Mouse (Mus musculus): ENCODE measurements around the gene Flcn. TPM values are rescaled to one million over a fixed set of nuclear protein-coding genes. Genes with fewer than 3 reads are reported as not detected.

Gene Flcn
- polyA plus RNA-seq, 1 experiment: 74.7 TPM

DNA sequence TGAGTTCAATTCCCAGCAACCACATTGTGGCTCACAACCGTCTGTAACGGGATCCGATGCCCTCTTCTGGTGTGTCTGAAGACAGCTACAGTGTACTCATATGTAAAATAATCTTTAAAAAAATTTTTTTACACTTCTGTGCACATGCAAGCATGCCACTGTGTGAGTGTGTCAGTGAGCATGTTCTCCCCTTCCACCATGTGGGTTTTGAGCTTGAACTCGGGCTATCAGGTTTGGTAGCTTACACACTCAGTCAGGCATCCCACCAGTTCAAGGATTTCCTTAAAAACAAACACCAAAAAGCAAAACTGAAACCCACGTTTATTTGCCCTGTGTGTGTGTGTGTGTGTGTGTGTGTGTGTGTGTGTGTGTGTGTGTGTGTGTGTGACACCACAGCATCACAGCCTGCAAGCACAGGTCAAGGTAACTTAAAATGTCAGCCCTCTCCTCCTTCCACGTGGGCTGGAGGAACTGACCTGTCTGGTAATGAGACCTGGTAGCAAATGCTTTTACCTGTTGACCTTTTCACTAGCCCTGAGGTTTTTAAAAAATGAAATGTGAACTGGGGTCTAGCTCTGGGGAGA is 5.8 kb upstream of the Flcn start:
- Histone ChIP-seq H3K4me3 (ENCODE audit: control insufficient read depth, insufficient read depth, low read length) (no peak overlapping the region), H3K4me1 (replicated peaks; ENCODE audit: control insufficient read depth, insufficient read depth, low read length) (no peaks in the 10 kb centered on the region; the same call in 1 of the 2 replicates), H3K27ac (ENCODE audit: control insufficient read depth, insufficient read depth, low read length) (no peak overlapping the region), H3K27me3 (ENCODE audit: control insufficient read depth, insufficient read depth, low read length) (no peaks in the 10 kb centered on the region), H3K36me3 (ENCODE audit: control insufficient read depth, insufficient read depth, low read length) (peaks cover 39% of the 10 kb centered on the region)
- WGBS: 86% methylated on average over 6 of the region's 6 CpGs
- no peak for DNase-seq
- TF ChIP-seq POLR2A (IDR thresholded peaks at IDR 0.05; ENCODE audit: control insufficient read depth, extremely low read depth, insufficient read depth, low read length, poor library complexity): no peak
- no peak for TF ChIP-seq CTCF (IDR thresholded peaks at IDR 0.05; ENCODE audit: borderline replicate concordance, control insufficient read depth, extremely low read depth, insufficient read depth, low read length, poor library complexity)

DNA sequence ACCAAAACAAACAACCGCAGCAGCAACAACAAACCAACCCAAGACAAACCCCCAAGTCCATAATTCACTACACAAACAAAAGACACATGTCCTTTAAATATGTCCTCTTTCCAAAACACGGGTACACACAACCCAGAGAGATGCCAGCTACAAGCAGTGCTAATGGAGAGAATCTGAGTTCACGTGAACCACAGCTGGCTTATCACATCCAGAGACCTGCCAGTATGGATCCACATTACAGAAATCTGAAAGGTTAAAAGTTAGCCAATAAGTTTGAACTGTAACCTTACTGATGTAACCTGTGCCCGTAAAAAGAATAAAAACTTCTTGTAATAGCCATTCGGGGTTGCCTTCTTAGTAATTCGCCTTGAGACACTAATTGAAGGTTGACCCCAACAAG is 5.1 kb upstream of the Flcn start:
- Histone ChIP-seq H3K27ac (ENCODE audit: control insufficient read depth, insufficient read depth, low read length) (no peak overlapping the region), H3K27me3 (ENCODE audit: control insufficient read depth, insufficient read depth, low read length) (no peaks in the 10 kb centered on the region), H3K4me3 (ENCODE audit: control insufficient read depth, insufficient read depth, low read length) (no peak overlapping the region), H3K4me1 (replicated peaks; ENCODE audit: control insufficient read depth, insufficient read depth, low read length) (no peaks in the 10 kb centered on the region; the same call in 1 of the 2 replicates), H3K36me3 (ENCODE audit: control insufficient read depth, insufficient read depth, low read length) (peaks cover 32% of the 10 kb centered on the region)
- DNase-seq: no peak
- no peak for TF ChIP-seq POLR2A (IDR thresholded peaks at IDR 0.05; ENCODE audit: control insufficient read depth, extremely low read depth, insufficient read depth, low read length, poor library complexity)
- TF ChIP-seq CTCF (IDR thresholded peaks at IDR 0.05; ENCODE audit: borderline replicate concordance, control insufficient read depth, extremely low read depth, insufficient read depth, low read length, poor library complexity): no peak
- 97% methylated on average over 6 of the region's 6 CpGs for WGBS

- 100% methylated on average over 1 of the region's 1 CpGs for WGBS
- Histone ChIP-seq H3K36me3 (ENCODE audit: control insufficient read depth, insufficient read depth, low read length) (peaks cover 26% of the 10 kb centered on the region), H3K4me3 (ENCODE audit: control insufficient read depth, insufficient read depth, low read length) (no peak overlapping the region), H3K27me3 (ENCODE audit: control insufficient read depth, insufficient read depth, low read length) (no peaks in the 10 kb centered on the region), H3K27ac (ENCODE audit: control insufficient read depth, insufficient read depth, low read length) (no peak overlapping the region), H3K4me1 (replicated peaks; ENCODE audit: control insufficient read depth, insufficient read depth, low read length) (no peaks in the 10 kb centered on the region; the same call in 1 of the 2 replicates)
- TF ChIP-seq POLR2A (IDR thresholded peaks at IDR 0.05; ENCODE audit: control insufficient read depth, extremely low read depth, insufficient read depth, low read length, poor library complexity) (no peak), CTCF (IDR thresholded peaks at IDR 0.05; ENCODE audit: borderline replicate concordance, control insufficient read depth, extremely low read depth, insufficient read depth, low read length, poor library complexity) (no peak)
- DNase-seq: no peak
These were observed 4.5 kb upstream of the Flcn start for GRCm38 (mm10) chr11:59814311-59814710.

DNA sequence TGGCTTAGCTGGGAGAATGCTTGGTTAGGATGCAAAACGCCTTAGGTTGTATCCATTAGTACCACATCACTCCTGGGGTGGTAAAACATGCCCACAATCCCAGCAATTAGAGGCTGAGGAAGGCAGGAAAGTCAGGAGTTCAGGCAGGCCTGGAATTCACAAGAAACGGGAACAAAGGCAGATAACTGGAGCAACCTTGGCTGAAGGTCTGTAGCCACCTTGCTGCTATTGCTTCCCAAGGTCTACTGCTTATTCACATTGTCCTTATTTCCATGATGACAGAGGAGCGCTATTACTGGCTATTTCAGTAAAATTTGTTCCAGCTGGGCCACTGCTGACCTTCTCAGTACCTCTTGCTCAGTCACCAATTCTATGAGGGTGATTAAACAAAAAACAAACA is 3.5 kb upstream of the Flcn start:
- H3K27ac ChIP-seq (ENCODE audit: control insufficient read depth, insufficient read depth, low read length): no peak overlapping the region
- H3K4me3 ChIP-seq (ENCODE audit: control insufficient read depth, insufficient read depth, low read length): no peak overlapping the region
- no peaks in the 10 kb centered on the region for H3K27me3 ChIP-seq (ENCODE audit: control insufficient read depth, insufficient read depth, low read length)
- H3K4me1 ChIP-seq (replicated peaks; ENCODE audit: control insufficient read depth, insufficient read depth, low read length): peaks cover 6% of the 10 kb centered on the region
- 93% methylated on average over 3 of the region's 3 CpGs for WGBS
- DNase-seq: no peak
- no peak for TF ChIP-seq CTCF (IDR thresholded peaks at IDR 0.05; ENCODE audit: borderline replicate concordance, control insufficient read depth, extremely low read depth, insufficient read depth, low read length, poor library complexity)
- TF ChIP-seq POLR2A (IDR thresholded peaks at IDR 0.05; ENCODE audit: control insufficient read depth, extremely low read depth, insufficient read depth, low read length, poor library complexity): no peak
- peaks cover 16% of the 10 kb centered on the region for H3K36me3 ChIP-seq (ENCODE audit: control insufficient read depth, insufficient read depth, low read length)

GRCm38 (mm10) chr11:59811211-59811610 is 1.4 kb upstream of the Flcn start:
- Histone ChIP-seq H3K27ac (ENCODE audit: control insufficient read depth, insufficient read depth, low read length) (no peak overlapping the region), H3K36me3 (ENCODE audit: control insufficient read depth, insufficient read depth, low read length) (peaks cover 9% of the 10 kb centered on the region; the same call in 1 of the 2 replicates), H3K4me1 (replicated peaks; ENCODE audit: control insufficient read depth, insufficient read depth, low read length) (peaks cover 6% of the 10 kb centered on the region), H3K4me3 (ENCODE audit: control insufficient read depth, insufficient read depth, low read length) (no peak overlapping the region), H3K27me3 (ENCODE audit: control insufficient read depth, insufficient read depth, low read length) (no peaks in the 10 kb centered on the region)
- WGBS: 88% methylated on average over 4 of the region's 4 CpGs
- no peak for DNase-seq
- TF ChIP-seq CTCF (IDR thresholded peaks at IDR 0.05; ENCODE audit: borderline replicate concordance, control insufficient read depth, extremely low read depth, insufficient read depth, low read length, poor library complexity) (no peak), POLR2A (IDR thresholded peaks at IDR 0.05; ENCODE audit: control insufficient read depth, extremely low read depth, insufficient read depth, low read length, poor library complexity) (no peak)

GRCm38 (mm10) chr11:59810480-59811158 is 803 bp upstream of the Flcn start:
- H3K4me3 ChIP-seq (ENCODE audit: control insufficient read depth, insufficient read depth, low read length): peak overlapping the region; percentile 89
- peaks cover 9% of the 10 kb centered on the region; the same call in 1 of the 2 replicates for H3K36me3 ChIP-seq (ENCODE audit: control insufficient read depth, insufficient read depth, low read length)
- DNase-seq: no peak
- H3K4me1 ChIP-seq (replicated peaks; ENCODE audit: control insufficient read depth, insufficient read depth, low read length): peaks cover 6% of the 10 kb centered on the region
- no peaks in the 10 kb centered on the region for H3K27me3 ChIP-seq (ENCODE audit: control insufficient read depth, insufficient read depth, low read length)
- TF ChIP-seq POLR2A (IDR thresholded peaks at IDR 0.05; ENCODE audit: control insufficient read depth, extremely low read depth, insufficient read depth, low read length, poor library complexity): no peak
- TF ChIP-seq CTCF (IDR thresholded peaks at IDR 0.05; ENCODE audit: borderline replicate concordance, control insufficient read depth, extremely low read depth, insufficient read depth, low read length, poor library complexity): no peak
- WGBS: 63% methylated on average over 14 of the region's 14 CpGs
- peak overlapping the region; percentile 30; the same call in 1 of the 2 replicates for H3K27ac ChIP-seq (ENCODE audit: control insufficient read depth, insufficient read depth, low read length)

Measured in thymus, adult 2 months (tissue).